Comparison of ENCODE assay signal across 12 mouse cellular contexts in genomic region chr2:179648573-179649263, GRCm38 (mm10).
DNase-seq lines count a peak whose midpoint lies in the region; ATAC-seq lines count a peak whose summit lies in the region.
"Had no signal": no experiment of that assay in that cellular context is flagged by ENCODE, and none has a peak within 500 bp of the region (broad histone marks: within the 10 kb centered on the region; RNA-seq: fewer than 3 reads in every experiment).

No protein-coding gene starts in this region.

- 83% methylated on average over 20 of the region's 20 CpGs for WGBS in kidney, embryonic 16.5 days

- no peak for DNase-seq in cerebellum, postnatal 14 days
- peak; percentile 25 for DNase-seq in right cerebral cortex, adult 18-20 months
- no peak for DNase-seq in right cerebral cortex, postnatal 10 days (ENCODE audit: low spot score in 2 of 2)
- DNase-seq in cerebellum, adult 8-10 months: peak; percentile 19
- DNase-seq in heart, postnatal 10 days: no peak
- DNase-seq: kidney, adult 11 months; lung, postnatal 4 days had no signal

- no peaks in the 10 kb centered on the region for H3K27me3 ChIP-seq in kidney, embryonic 16.5 days (ENCODE audit: insufficient read depth, low read length)
- H3K27me3 ChIP-seq: heart, embryonic 15.5 days had no signal

- H3K36me3 ChIP-seq in kidney, embryonic 16.5 days (ENCODE audit: insufficient read depth, low read length): no peaks in the 10 kb centered on the region
- H3K36me3 ChIP-seq: heart, embryonic 15.5 days had no signal

- H3K4me1 ChIP-seq in kidney, embryonic 16.5 days (ENCODE audit: insufficient read depth, low read length): no peaks in the 10 kb centered on the region

- intact Hi-C loops in heart, postnatal 10 days (cut with DNase I): no loop called here

- 0 out of 2 replicates have a peak, but pooled peaks cover 9% of the 10 kb centered on the region for H3K9me3 ChIP-seq in kidney, embryonic 16.5 days (ENCODE audit: low read length)

- no peak overlapping the region for H3K4me2 ChIP-seq in kidney, embryonic 16.5 days (replicated peaks; ENCODE audit: low read depth, low read length)
- H3K4me2 ChIP-seq: heart, embryonic 15.5 days; liver, embryonic 11.5 days had no signal

- peak; percentile 45; the same call in 1 of the 2 replicates for ATAC-seq in cerebellum, adult (ENCODE audit: insufficient number of reproducible peaks, low FRiP score, low TSS enrichment)
- ATAC-seq in megakaryocyte-erythroid progenitor cell, adult 5-6 weeks (replicated peaks; ENCODE audit: low FRiP score, low TSS enrichment, poor library complexity, severe bottlenecking): peak; percentile 31; the same call in 1 of the 2 replicates
- ATAC-seq in kidney, embryonic 16.5 days (ENCODE audit: low FRiP score, low TSS enrichment): no peak

- no peak overlapping the region for H3K27ac ChIP-seq in kidney, embryonic 16.5 days (ENCODE audit: low read length)
- H3K27ac ChIP-seq: heart, embryonic 15.5 days had no signal

- H3K9ac ChIP-seq in kidney, embryonic 16.5 days (replicated peaks; ENCODE audit: low read length): no peak overlapping the region
- H3K9ac ChIP-seq: heart, embryonic 15.5 days had no signal

- no peak overlapping the region for H3K4me3 ChIP-seq in kidney, embryonic 16.5 days (ENCODE audit: low read length)
- H3K4me3 ChIP-seq: heart, embryonic 15.5 days had no signal

Comparison
In these comparisons a context has a peak if more than half of its experiments do, and no peak if none do; other contexts are left out.
1. DNase-seq: peak in right cerebral cortex, adult 18-20 months (single experiment) and cerebellum, adult 8-10 months (single experiment); none in cerebellum, postnatal 14 days (0 of 2), right cerebral cortex, postnatal 10 days (0 of 2) and heart, postnatal 10 days (0 of 2).